Mouse (Mus musculus) testis, adult 2 months (tissue): ENCODE data around the gene Acot7.

Experiments used
- CTCF ChIP-seq: fragments of 200-500 bp; IDR thresholded peaks from 2 replicates; pipeline ENCODE4 v1.5.1; 2012; ENCODE audit warnings: low read depth, mild to moderate bottlenecking, inconsistent platforms, low read length, moderate library complexity; ENCODE audit not compliant: control insufficient read depth, insufficient read depth, insufficient replicate concordance
- POLR2A ChIP-seq: fragments of 200-500 bp; IDR thresholded peaks from 2 replicates; pipeline ENCODE4 v1.6.1; 2012; ENCODE audit warnings: low read depth, mild to moderate bottlenecking, inconsistent platforms, low read length, moderate library complexity; ENCODE audit not compliant: control insufficient read depth

DNA sequence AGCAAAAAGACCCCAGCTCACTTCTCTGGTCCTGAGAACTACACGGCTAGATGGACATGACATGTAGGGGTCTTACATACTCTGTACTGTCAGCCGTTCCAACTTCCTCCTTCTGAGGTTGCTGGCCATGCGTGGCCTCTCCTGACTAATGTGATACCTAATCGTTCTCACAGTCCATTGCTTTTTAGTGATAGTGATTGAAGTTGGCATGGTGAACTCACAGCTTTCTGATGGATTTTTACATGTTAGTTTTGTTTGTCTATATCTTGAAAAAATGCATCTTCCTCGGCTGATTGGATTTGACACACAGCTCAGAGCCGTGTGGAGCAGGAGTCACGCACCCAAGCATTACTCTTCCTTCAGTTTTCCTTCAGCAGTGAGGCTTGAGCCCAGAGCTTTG lies 53.4 kb downstream of the Acot7 start:
- TF ChIP-seq CTCF (no peak), POLR2A (no peak)
